Mouse (Mus musculus) ES-E14 (cell line): ENCODE results near the gene Hoxb13. TPM values are rescaled to one million over a fixed set of nuclear protein-coding genes. Genes with fewer than 3 reads are reported as not detected.

Source experiments
- DNase-seq: peaks from one replicate; pipeline ENCODE4 v3.0.0-alpha.2; 2013; ENCODE audit warnings: low read depth, low spot score
- H3K27ac ChIP-seq: 2 replicates; pipeline ENCODE4 v1.5.1; 2012; ENCODE audit warnings: low read depth, mild to moderate bottlenecking, low read length, moderate library complexity, mixed read lengths; ENCODE audit not compliant: poor library complexity, insufficient read depth, severe bottlenecking
- H3K36me3 ChIP-seq: 2 replicates; pipeline ENCODE4 v1.6.1; 2012; ENCODE audit warnings: mild to moderate bottlenecking, low read length, moderate library complexity, mixed read lengths; ENCODE audit not compliant: control insufficient read depth, poor library complexity, insufficient read depth, severe bottlenecking
- H3K4me1 ChIP-seq, 2 experiments: fragments of 150-350 bp in 1 of 2; sonication (generic) in 1 of 2; 2 replicates each; pipeline ENCODE4 v1.6.1; 2012; ENCODE audit warnings: low read length in 2 of 2, mild to moderate bottlenecking in 1 of 2, mixed read lengths in 1 of 2; ENCODE audit not compliant: control insufficient read depth in 2 of 2, insufficient read depth in 2 of 2, poor library complexity in 1 of 2
- H3K4me3 ChIP-seq, 2 experiments: fragments of 150-350 bp in 1 of 2; sonication (generic) in 1 of 2; 2 replicates each; pipeline ENCODE4 v1.5.1; 2012; ENCODE audit warnings: low read length in 2 of 2, low read depth in 1 of 2, mild to moderate bottlenecking in 1 of 2, mixed read lengths in 1 of 2; ENCODE audit not compliant: insufficient read depth in 1 of 2, poor library complexity in 1 of 2, severe bottlenecking in 1 of 2
- H3K9ac ChIP-seq: 2 replicates; pipeline ENCODE4 v1.6.1; 2012; ENCODE audit warnings: low read depth, mild to moderate bottlenecking, low read length, mixed read lengths; ENCODE audit not compliant: poor library complexity, insufficient read depth, severe bottlenecking
- H3K9me3 ChIP-seq: fragments of 150-350 bp; sonication (generic); 2 replicates; pipeline ENCODE4 v1.6.1; 2012; ENCODE audit warnings: low read depth, mild to moderate bottlenecking, low read length; ENCODE audit not compliant: control insufficient read depth, insufficient read depth
- CHD2 ChIP-seq: IDR thresholded peaks from 2 replicates; pipeline ENCODE4 v1.6.1; 2014; ENCODE audit warnings: mild to moderate bottlenecking, low read depth, low read length, inconsistent platforms
- HCFC1 ChIP-seq: IDR thresholded peaks from 2 replicates; pipeline ENCODE4 v1.6.1; 2012; ENCODE audit warnings: low read length, inconsistent platforms, borderline replicate concordance; ENCODE audit not compliant: insufficient read depth
- MAFK ChIP-seq: IDR thresholded peaks from 2 replicates; pipeline ENCODE4 v1.6.1; 2014; ENCODE audit warnings: mild to moderate bottlenecking, low read depth, low read length, inconsistent platforms; ENCODE audit not compliant: insufficient read depth
- ZC3H11A ChIP-seq: IDR thresholded peaks from 2 replicates; pipeline ENCODE4 v1.6.1; 2012; ENCODE audit warnings: low read depth, mild to moderate bottlenecking, inconsistent platforms, low read length, borderline replicate concordance
- ZNF384 ChIP-seq: IDR thresholded peaks from 2 replicates; pipeline ENCODE4 v1.6.1; 2012; ENCODE audit warnings: low read depth, low read length, inconsistent platforms
- in situ Hi-C, 2 experiments: fragments of 600-800 bp; cut with MboI; formaldehyde crosslinking; loops; one replicate each; pipeline ENCODE4 v1.15.1; 2025; ENCODE audit warnings: low sequenced_read_pairs in 2 of 2, inconsistent platforms in 1 of 2; ENCODE audit not compliant: unreplicated experiment in 2 of 2
- total RNA-seq: library from RNA; depleted of rRNA; stranded (reverse); fragments of 300-350 nt; gene quantifications from 2 replicates; pipeline ENCODE4 v1.2.3, GENCODE M21; 2012

Hoxb13 gene
- total RNA-seq, 1 experiment, result 1.4 TPM

GRCm38 (mm10) chr11:96189810-96190522 lies 4.2 kb upstream of the Hoxb13 start:
- Histone ChIP-seq H3K9me3 (no peaks in the 10 kb centered on the region), H3K4me1 (peaks cover 7 to 9% of the 10 kb centered on the region in 2 experiments; a peak in 1 of 4 replicates), H3K4me3 (peak overlapping the region; percentile 3 to 9; a peak in 1 of 4 replicates), H3K27ac (no peak overlapping the region), H3K36me3 (no peaks in the 10 kb centered on the region), H3K9ac (no peak overlapping the region)
- peak; percentile 86 for DNase-seq
- in situ Hi-C loops, result loop anchor here in 1 of 2 experiments (10.0 kb wide), 1 partner anchor 145 kb away; no protein-coding TSS in a partner anchor
- TF ChIP-seq ZC3H11A, result no peak
- peak; percentile 22; the same call in 1 of the 2 replicates for TF ChIP-seq HCFC1
- TF ChIP-seq CHD2, result peak; percentile 77; the same call in 1 of the 2 replicates
- no peak for TF ChIP-seq MAFK
- TF ChIP-seq ZNF384, result no peak

GRCm38 (mm10) chr11:96191132-96191531 lies 3.0 kb upstream of the Hoxb13 start:
- in situ Hi-C loops, result loop anchor here in 1 of 2 experiments (10.0 kb wide), 1 partner anchor 144 kb away; no protein-coding TSS in a partner anchor
- TF ChIP-seq ZC3H11A (no peak), MAFK (no peak), HCFC1 (no peak), CHD2 (no peak), ZNF384 (no peak)
- no peak overlapping the region for H3K4me3 ChIP-seq
- peaks cover 7 to 9% of the 10 kb centered on the region in 2 experiments; a peak in 3 of 4 replicates for H3K4me1 ChIP-seq
- no peaks in the 10 kb centered on the region for H3K36me3 ChIP-seq
- H3K9me3 ChIP-seq, result no peaks in the 10 kb centered on the region
- no peak overlapping the region for H3K9ac ChIP-seq
- no peak overlapping the region for H3K27ac ChIP-seq
- DNase-seq, result no peak

- TF ChIP-seq HCFC1, result no peak
- no peak for TF ChIP-seq MAFK
- TF ChIP-seq ZC3H11A, result no peak
- TF ChIP-seq ZNF384, result no peak
- TF ChIP-seq CHD2, result no peak
- in situ Hi-C loops, result loop anchor here in 1 of 2 experiments (10.0 kb wide), 1 partner anchor 140 kb away; no protein-coding TSS in a partner anchor
- DNase-seq, result no peak
- Histone ChIP-seq H3K36me3 (no peaks in the 10 kb centered on the region), H3K9me3 (no peaks in the 10 kb centered on the region), H3K4me3 (peak overlapping the region; percentile 39 to 43), H3K27ac (no peak overlapping the region), H3K9ac (peak overlapping the region; percentile 43; the same call in 1 of the 2 replicates), H3K4me1 (peaks cover 9 to 10% of the 10 kb centered on the region in 2 experiments; a peak in 3 of 4 replicates)
Measured at GRCm38 (mm10) chr11:96194401-96194710, 240 bp downstream of the Hoxb13 start.

- Histone ChIP-seq H3K27ac (no peak overlapping the region), H3K36me3 (no peaks in the 10 kb centered on the region), H3K4me1 (peaks cover 8 to 12% of the 10 kb centered on the region in 2 experiments; a peak in 3 of 4 replicates), H3K4me3 (no peak overlapping the region), H3K9ac (no peak overlapping the region), H3K9me3 (no peaks in the 10 kb centered on the region)
- in situ Hi-C loops, result loop anchor here in 1 of 2 experiments (10.0 kb wide), 1 partner anchor 140 kb away; no protein-coding TSS in a partner anchor
- no peak for TF ChIP-seq HCFC1
- TF ChIP-seq ZNF384, result no peak
- TF ChIP-seq ZC3H11A, result no peak
- TF ChIP-seq CHD2, result no peak
- TF ChIP-seq MAFK, result no peak
- DNase-seq, result no peak
Measured at GRCm38 (mm10) chr11:96194961-96195640, 985 bp downstream of the Hoxb13 start.
